Mouse (Mus musculus) frontal cortex, postnatal 25 days (tissue): ENCODE measurements at regions not wholly inside any gene's neighbourhood (a gene's known extent, or its start where the extent isn't known, plus 50 kb on each side); places are given as distances from the start of the nearest gene placed in this dataset.

Experiments used
- DNase-seq, 2 experiments: peaks; one replicate each; pipeline ENCODE4 v3.0.0; 2022; ENCODE audit warnings: low spot score in 2 of 2

- DNase-seq: no peak
Observed at GRCm38 (mm10) chr9:84923966-84924365, 388.6 kb upstream of the Gm11114 start.

- DNase-seq: no peak
Observed at GRCm38 (mm10) chr9:84936291-84937055, 376.1 kb upstream of the Gm11114 start.

GRCm38 (mm10) chr9:84966558-84967154 is 345.9 kb upstream of the Gm11114 start:
- no peak for DNase-seq

- no peak for DNase-seq
Observed at GRCm38 (mm10) chr9:84969975-84970608, 342.5 kb upstream of the Gm11114 start.

GRCm38 (mm10) chr9:84977470-84977869 is 335.1 kb upstream of the Gm11114 start:
- DNase-seq: no peak

- DNase-seq: no peak
Observed at GRCm38 (mm10) chr9:85003414-85003813, 309.2 kb upstream of the Gm11114 start.

GRCm38 (mm10) chr9:85011361-85011760 is 301.2 kb upstream of the Gm11114 start:
- DNase-seq: no peak

- DNase-seq: no peak
Observed at GRCm38 (mm10) chr9:85048112-85048978, 264.2 kb upstream of the Gm11114 start.

GRCm38 (mm10) chr9:85052526-85052925 is 260.0 kb upstream of the Gm11114 start:
- DNase-seq: no peak

GRCm38 (mm10) chr9:85079975-85080374 is 232.6 kb upstream of the Gm11114 start:
- no peak for DNase-seq

- no peak for DNase-seq
Observed at GRCm38 (mm10) chr9:85088556-85089338, 223.8 kb upstream of the Gm11114 start.

GRCm38 (mm10) chr9:85090297-85090696 is 222.3 kb upstream of the Gm11114 start:
- peak; percentile 13 to 22 for DNase-seq

- no peak for DNase-seq
Observed at GRCm38 (mm10) chr9:85095234-85095633, 217.3 kb upstream of the Gm11114 start.

- no peak for DNase-seq
Observed at GRCm38 (mm10) chr9:85096520-85096919, 216.1 kb upstream of the Gm11114 start.

- no peak for DNase-seq
Observed at GRCm38 (mm10) chr9:85112928-85113327, 199.6 kb upstream of the Gm11114 start.

GRCm38 (mm10) chr9:85114234-85114633 is 198.3 kb upstream of the Gm11114 start:
- DNase-seq: no peak

GRCm38 (mm10) chr9:85120061-85120460 is 192.5 kb upstream of the Gm11114 start:
- DNase-seq: no peak

- DNase-seq: no peak
Observed at GRCm38 (mm10) chr9:85121059-85121458, 191.5 kb upstream of the Gm11114 start.

- no peak for DNase-seq
Observed at GRCm38 (mm10) chr9:85123706-85124105, 188.9 kb upstream of the Gm11114 start.

- no peak for DNase-seq
Observed at GRCm38 (mm10) chr9:85125775-85126174, 186.8 kb upstream of the Gm11114 start.

- no peak for DNase-seq
Observed at GRCm38 (mm10) chr9:85126541-85126940, 186.0 kb upstream of the Gm11114 start.
